Mouse (Mus musculus) spleen, adult 2 months (tissue): ENCODE measurements around the gene Celsr2.

Experiments used
- CTCF ChIP-seq: fragments of 200-500 bp; IDR thresholded peaks from 2 replicates; pipeline ENCODE4 v1.5.1; 2011; ENCODE audit warnings: mild to moderate bottlenecking, inconsistent platforms; ENCODE audit not compliant: insufficient read depth, insufficient read length, insufficient replicate concordance; ENCODE audit errors: extremely low read depth
- POLR2A ChIP-seq: fragments of 200-500 bp; IDR thresholded peaks from 2 replicates; pipeline ENCODE4 v1.6.1; 2011; ENCODE audit warnings: low read depth, low read length, inconsistent platforms

GRCm38 (mm10) chr3:108355245-108355644 is 60.1 kb downstream of the Celsr2 start:
- TF ChIP-seq POLR2A (no peak), CTCF (no peak)
